Mouse (Mus musculus) MN1 (cell line): ENCODE results near the gene Map2k4.
A peak's percentile ranks its signal among the peaks of the same experiment; 100 is the strongest.

Experiments used
- DNase-seq: peaks from one replicate; pipeline ENCODE4 v3.0.0-alpha.2; 2016; ENCODE audit warnings: low spot score

Map2k4 gene

DNA sequence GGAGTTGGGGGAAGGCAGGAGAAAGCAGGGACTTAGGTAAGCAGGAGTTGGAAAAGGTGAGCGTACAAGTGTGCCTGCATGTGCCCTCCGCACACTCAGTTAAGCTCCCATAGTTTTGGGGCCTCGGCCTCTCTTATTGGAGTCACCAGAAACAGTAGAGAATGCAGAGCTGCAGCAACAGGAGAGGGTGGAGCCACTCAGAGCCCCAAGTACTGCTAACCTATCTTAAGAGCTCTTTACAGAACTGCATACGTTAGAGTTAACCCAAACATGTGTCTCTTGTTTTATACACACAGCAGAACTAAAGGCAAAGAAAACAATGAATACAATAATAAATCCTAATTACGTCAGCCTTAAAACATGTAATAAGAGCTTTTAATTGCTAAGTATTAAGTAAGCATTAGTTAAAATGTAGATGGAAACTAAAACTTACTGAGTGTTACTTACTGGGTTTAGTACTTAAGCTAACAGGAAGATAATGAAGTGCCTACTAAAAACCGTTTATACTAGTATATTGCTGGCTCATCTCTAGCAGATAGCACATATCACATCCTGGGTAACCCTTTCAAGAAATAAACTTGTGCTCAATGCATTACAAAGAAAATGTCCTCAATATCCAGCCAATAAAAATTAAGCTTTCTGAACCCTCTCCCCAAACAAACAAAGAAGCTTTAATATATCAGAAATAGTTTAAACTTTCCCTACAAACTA is 14.0 kb downstream of the Map2k4 start:
- no peak for DNase-seq

DNA sequence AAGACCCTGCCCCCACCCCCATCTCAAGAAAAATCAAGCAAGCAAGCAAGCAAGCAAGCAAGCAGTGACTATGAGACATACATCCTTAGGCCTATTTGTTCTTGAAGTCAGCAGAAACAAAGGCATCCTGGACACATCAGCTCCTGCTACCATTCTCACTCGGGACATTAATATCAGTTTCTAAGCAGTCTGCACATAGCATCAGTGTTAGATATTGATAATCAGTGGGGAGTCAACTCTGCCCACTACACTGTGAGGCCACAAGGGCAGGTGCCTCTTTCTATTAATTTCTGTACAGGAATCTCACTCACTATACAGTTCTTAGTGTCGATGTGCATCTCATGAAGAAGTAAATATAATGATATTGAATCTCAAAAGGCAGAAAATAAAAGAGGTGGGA is 14.6 kb downstream of the Map2k4 start:
- no peak for DNase-seq

DNA sequence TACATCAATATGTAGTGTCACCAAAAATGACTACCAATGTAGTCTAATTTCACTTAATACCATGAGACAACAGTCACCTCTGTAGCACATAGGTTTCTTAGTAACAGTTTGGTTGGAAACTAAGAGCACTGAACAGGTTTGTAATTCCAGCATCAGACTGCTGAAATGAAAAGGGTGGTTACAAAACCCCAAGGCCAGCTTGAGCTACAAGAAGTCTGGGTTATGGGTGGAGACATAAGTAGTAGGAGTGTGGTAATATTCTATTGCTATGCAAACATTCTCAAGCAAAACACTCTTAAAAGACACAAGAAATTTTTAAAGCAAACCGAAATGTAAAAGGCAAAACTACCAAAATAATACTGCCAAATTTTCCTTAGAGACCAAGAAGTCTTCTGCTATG is 16.6 kb downstream of the Map2k4 start:
- DNase-seq = no peak

DNA sequence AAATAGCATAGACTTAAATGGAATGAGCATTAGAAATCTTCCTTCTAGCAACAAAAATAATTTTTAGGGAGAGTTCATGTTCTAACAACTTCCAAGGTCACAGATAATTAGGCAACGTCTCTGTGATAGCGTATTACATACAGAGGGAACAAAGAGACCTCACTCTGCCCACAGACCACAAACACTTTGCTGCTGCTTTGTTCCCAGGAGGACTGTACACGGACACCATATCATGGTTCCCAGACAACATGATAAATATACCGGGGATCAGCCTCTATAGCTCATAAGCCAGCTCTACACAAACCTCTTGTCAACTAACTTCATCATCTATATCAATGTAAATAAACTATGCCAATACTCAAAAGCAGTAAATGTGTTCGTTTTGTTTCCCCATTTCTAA is 18.1 kb downstream of the Map2k4 start:
- DNase-seq = no peak

DNA sequence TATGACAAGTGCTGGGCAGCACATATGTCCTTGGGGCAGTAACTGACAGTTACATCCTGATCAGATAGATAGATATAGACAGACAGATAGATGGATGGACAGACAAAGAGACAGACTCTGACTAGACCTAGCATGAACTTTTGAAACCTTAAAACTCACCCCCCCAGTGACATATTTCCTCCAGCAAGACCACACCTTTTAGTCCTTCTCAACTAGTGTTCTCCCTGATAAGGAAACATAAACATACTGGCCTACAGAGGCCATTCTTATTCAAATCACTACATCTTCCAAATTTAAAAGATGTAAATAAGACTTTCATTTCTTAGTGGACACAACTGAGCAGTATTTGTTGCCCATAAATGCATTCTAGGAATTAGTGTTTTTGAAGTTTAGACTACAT is 19.7 kb downstream of the Map2k4 start:
- DNase-seq = no peak

DNA sequence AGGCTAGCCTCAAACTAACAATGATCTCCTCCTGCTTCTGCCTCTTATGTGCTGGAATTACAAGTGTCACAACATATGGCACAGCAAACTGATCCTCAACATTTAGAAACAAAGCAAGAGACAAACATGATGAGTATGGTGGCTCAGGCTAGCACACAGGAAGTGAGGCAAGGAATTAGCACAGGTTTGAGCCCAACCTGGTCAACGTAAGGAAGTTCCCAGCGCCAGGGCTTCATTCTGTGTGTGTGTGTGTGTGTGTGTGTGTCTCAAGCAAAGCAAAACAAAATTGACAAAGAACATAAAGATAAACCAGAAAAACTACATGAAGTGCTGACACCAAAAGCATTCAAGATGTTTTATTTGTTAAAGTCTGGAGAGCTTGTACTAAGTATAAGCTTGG is 27.2 kb downstream of the Map2k4 start:
- no peak for DNase-seq

DNA sequence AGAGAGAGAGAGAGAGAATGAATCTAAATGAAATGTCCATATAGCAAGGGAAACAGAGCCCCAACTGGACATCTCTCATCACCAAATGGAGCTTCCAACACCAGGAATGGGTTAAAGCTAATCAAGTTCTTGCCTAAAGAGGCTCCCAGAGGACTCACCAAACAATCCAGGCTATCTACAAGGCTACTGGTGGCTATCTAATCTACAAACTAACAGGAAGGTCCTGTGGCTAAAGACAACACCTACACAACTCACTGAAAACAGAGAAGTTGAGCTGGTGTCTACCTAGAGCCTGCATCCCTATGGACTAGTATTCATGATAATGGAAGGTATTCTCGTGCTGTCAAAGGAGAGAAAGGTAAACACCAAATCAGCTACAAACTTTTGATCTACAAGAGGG is 28.7 kb downstream of the Map2k4 start:
- DNase-seq = no peak

DNA sequence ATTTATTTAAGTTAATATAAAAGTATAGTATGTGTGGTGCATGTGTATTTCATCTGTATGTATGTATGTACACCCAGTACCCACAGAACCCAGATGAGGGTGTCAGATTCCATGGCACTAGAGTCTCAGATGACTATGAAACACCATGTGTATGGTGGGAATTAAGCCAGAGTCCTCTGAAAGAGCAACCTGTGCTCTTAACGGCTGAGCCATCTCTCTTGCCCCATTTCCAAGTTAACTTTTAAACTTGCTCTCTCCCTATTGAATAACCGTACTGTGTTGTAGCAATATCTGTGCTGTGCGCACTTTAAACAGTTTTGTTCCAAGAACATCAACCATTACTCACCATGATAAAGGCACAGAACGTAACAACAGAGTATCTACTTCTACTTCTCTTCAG is 33.9 kb downstream of the Map2k4 start:
- no peak for DNase-seq

DNA sequence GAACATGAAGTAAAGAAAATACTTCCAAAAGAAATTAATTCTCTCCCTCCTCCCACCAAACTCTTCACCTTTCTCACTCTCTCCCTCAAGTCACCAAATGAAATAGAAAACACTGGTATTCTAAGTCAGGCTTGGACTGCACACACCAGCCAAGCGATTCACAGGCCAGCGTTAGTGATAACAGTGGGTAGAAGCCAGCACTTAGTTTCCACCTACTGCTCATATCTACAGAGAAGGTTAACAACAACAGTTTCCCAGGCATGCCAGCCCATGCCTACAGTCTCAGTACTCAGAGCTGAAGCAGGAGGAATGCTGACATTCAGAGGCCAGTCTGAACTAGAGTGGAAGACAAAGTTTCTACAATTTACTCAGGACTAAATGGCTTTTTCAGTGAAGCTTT is 34.5 kb downstream of the Map2k4 start:
- DNase-seq = no peak

DNA sequence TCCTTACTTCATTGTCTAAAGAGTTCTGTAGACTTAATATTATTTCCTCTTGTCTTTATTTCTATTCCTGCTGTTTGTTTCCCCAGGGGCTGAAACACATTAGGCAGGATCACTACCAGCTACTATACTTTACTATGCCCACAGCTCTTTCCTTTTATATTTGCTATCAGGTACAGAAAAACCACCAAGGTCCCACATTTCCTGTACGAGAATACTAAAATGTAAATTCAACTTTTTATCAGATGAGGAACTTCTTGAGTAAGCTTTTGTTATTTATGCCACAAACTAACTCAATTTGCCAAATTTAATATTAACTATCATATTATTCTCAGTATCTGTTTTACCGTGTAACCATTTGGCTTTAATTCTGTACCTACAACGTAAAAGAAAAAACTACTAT is 37.6 kb downstream of the Map2k4 start:
- DNase-seq = no peak

DNA sequence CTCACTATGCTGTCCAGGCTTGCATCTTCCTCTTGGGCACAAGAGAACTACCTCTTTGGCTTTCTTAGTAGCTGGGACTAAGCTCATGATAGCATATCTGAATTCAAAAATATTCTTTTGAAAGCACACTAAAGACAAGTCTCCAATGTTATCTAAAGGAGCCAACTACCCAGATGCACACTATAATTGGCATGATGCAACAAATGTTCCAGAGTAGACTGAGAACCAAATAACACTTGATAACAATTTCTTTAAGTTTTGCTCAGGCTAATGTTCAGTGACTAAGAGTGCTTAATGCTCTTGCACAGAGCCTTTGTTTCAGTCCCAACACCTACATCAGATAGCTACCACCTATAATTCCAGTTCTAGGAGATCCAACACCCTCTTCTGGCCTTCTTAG is 40.7 kb downstream of the Map2k4 start:
- DNase-seq = no peak

DNA sequence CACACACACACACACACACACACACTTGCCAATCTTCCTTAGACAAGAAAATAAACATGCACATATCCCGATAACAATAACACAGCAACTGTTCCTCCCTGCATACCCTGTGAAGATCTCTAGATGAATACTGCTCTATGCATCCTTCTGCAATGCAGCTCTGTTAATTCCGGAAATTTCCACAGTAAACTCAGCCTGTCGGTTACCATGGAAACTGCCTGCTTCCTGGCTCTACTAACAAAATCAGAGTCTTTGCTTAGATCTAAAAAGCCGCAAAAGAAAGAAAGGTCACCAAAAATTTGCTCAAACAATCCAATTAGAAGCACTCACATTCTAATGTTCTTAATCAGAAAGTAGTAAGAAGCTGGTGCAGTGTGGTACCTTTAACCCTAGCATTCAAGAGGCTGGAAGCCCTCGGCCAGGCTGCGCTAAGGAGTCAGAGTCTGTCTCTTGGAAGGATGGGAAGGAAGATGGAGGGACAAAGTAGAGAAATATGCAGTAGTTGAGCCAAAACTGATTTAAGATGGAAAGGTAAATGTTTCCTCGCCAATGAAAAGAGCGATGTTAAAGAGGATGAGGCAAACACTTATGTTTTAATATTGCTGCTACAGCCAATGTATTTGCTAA is 42.3 kb downstream of the Map2k4 start:
- DNase-seq = peak; percentile 29

DNA sequence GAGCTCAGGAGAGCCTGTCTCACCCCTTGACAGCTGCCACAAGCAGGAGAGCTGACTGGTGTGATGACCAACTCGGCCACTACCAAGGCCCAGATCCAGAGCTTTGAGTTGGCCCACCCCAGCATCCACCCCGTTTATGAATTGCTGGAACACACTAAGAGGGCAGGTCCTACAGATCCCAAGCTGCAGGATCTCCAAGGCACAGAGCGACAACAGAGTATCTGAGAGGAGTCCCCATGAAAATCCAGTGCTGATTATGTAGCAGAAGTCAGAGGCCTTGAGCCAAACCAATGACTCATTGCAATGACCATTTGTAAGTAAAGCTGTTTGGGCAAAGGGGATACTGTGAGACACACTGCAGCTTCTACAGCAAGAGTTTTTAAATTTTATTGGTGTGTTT is 44.2 kb downstream of the Map2k4 start:
- no peak for DNase-seq

DNA sequence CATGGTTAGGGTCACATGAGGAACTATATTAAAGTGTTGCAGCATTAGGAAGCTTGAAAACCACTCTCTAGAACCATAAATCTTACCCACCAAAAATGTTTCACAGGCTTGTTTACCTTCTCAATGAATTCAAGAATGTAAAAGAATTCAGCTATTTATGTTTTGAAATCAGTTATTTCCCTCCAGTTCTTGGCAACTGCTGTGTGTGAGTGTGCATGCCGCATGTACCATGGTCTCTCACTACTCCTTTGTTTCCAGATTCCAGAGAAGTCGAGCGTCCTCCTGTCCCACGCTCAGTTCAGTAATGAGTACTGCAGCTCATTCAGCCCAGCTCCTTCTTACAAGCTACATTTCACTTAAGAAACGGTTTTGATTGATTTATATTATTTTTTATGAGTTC is 47.3 kb downstream of the Map2k4 start:
- DNase-seq = no peak

DNA sequence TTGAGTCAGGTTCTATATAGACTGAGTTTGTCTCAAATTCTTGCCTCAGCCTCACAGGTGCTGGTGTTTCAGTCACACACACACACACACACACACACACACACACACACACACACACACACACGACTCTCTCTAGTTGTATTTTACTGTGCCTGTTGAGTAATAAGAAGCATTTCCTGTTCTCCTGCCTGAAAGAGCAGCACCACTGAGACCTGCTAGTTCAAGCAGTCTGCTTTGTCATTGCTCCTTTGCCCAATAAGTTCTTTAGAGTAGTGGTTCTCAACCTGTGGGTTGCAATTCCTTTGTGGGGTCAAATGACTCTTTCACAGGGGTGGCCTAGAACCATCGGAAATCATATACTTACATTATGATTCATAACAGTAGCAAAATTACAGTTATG is 47.7 kb downstream of the Map2k4 start:
- no peak for DNase-seq

DNA sequence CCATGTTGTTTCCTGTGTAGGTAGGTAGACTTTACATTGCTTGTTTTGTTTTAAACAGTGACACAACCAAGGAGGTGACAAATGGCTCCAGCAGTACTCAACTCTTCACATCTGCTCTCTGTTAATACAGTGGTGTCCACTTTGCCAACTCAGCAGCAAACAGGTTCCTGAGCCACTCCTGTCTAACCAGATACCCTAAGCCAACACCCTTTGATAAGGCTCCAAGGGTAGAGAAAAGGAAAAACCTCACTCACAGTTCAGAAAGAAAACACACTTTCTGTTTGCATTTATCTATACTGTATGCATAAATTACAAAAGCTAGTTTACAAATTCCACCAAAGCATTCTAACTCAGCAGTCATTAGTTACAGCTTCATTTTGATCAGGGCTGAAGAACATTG is 48.2 kb downstream of the Map2k4 start:
- no peak for DNase-seq

DNA sequence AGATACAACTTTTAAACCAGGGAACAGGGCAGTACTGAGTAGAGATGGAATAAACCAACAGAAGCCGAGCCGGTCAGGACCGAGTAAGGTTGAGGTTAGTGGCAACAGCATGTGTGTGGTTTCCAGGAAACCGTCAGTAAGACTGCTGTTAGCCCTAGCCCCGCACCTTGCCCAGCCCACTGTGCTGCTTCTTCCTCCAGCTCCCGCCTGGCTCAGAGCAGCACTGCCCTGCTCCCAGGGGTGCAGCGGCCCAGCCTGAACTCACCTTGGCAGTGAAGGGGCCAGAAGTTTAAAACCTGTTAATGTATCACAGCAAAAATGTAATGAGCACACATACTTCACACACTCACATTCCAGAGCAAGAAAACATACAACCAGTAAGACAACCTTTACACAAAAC is 53.4 kb downstream of the Map2k4 start:
- DNase-seq = no peak

DNA sequence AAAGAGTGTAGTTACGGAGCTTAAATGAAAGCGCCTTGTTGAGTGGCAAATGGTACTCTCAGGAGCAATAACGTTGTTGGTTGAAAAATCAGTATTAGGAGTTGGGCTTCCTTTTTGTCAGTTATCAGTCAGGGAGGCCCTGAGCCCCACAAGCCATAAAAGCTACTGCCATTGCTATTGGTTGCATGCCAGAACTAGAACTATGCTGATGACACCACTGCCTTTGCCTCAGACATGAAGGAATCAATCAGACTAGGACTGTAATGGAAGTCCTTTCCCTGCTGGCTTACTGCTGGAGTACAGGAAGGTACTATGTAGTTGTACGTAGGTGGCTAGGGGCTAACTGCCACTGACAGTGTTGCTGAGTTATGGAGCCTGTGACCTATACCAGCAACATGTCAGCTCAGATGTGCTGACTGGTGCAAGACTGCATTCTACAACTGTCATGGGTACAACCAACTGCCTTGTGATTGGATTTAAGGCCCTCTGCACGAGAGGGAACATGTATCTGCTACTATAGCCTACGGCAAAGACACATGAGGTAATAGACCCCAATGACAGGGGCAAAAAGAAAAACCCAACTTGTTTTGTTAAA is 58.4 kb downstream of the Map2k4 start:
- DNase-seq = no peak

DNA sequence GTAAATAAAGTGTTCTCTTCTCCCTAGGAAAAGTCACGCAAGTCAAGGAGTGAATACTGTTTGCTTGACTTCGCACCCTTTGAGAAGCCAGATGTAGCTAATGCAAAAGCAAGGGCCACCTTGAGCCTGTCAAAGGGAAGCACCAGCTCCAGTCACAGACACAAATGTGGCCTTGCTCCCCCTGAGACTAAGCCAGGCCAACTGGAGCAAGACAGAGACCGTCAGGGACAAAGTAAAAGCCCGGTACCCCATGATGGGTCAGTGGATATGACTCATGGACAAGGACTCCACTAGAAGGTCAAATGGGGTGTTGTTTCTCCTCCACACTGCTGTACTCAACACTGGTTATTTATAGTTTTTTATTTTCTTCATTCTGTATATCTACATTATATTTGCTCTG is 59.2 kb downstream of the Map2k4 start:
- no peak for DNase-seq

DNA sequence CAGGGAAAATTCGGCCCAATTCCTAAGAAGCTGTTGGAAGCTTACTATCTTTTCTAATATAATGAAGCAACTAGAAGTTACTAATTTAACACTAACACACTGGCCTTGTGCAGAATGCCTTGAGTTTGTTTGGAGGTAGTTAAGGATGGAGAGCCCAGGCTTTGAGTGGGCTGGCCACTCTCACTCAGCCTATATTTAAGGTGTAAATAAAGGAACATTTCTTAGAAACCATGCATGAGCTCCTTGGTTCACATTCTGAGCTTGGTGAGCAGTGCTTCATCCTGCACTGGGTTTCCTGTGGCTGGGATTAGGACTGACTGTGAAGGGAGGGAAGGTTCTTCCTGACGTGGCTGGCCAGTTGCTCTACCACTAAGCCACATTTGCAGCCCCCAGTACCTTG is 64.4 kb downstream of the Map2k4 start:
- DNase-seq = no peak

DNA sequence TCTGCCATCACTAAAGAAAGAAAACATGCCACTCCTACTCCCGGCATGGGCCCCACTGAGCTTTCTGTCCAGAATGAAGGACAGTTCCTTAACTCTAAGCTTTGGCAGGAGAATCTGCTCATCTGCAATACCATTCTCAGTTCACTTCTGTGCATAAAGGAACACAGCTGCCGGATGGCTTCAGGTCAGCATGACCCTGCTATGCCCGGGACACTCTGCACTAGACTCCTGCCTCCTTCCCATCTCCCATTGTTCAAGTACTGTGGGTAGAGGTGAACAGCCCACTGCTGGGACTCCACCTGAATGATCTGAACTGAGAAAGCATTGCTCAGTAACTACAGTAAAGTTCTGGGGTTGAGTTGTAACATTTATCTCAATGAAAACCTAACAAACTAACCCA is 66.5 kb downstream of the Map2k4 start:
- no peak for DNase-seq

DNA sequence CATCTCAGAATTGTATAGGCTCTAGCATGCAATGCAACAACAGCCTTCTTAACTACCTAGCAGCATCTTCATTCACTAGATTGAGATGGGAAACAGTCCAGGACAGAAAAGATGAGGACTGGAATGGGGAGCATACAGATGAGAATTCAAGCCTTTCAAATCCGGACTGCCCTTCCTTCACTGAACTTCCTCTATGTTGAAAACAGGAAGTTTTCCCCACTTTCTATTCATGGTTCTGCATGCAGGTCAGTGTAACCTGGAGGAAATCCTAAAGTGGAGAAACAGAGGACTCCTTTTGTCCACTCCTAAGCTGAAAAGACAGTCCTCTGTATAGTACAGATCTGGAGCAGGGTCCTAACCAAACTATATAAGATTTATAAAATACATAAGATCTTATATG is 68.1 kb downstream of the Map2k4 start:
- no peak for DNase-seq

DNA sequence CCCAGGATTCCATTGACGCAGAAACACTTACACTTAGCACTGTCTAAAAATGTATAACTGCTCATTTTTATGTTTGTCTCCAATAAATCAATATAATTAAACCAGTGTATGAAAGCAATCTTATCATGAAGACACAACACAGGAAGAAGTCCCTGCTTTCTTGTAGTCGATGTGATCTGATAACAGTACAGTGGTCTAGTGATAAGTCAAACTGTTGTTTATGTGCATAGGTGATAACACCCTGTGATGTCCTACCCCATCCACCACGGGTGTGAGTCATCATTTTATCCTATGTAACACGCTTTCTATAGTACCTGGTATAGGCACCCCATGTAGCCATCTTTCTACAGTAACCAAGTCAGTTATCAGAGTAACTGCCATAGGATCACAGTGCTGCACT is 74.3 kb downstream of the Map2k4 start:
- no peak for DNase-seq

DNA sequence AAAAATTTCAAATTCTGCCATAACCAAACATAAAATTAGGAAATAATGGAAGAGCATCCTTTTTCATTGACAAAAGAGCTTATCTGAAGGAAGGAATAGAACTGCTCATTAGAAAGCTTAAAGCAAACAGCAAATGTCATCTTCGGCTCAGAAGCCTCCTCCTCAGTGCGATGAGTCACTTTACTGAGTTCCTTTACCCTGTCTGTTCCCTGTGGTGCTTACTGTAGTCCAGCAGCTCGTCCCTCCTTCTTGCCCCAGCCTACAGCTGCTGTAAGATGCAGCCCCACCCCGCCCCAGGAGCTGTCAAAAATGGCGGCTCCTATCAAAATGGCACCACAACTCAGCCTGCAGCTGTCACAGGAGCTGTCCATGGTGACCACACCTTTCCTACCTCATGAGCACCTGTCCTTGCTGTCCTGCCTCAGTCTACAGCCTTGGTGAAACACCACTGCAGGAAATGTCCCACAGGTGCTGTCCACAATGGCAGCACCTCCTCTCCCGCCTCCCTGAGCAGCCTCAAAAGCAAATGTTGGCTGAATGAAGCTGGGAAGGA is 75.3 kb downstream of the Map2k4 start:
- DNase-seq = no peak
